Mouse (Mus musculus) granulocyte monocyte progenitor cell, adult 5-6 weeks (primary cell): ENCODE measurements around the gene Mast4. TPM values are rescaled to one million over a fixed set of nuclear protein-coding genes. Genes with fewer than 3 reads are reported as not detected.

Experiments used
- ATAC-seq: replicated peaks from 2 replicates; pipeline ENCODE4 v1.8.0; 2016; ENCODE audit warnings: mild to moderate bottlenecking, moderate TSS enrichment, inconsistent platforms; ENCODE audit not compliant: poor library complexity, severe bottlenecking
- total RNA-seq, 2 experiments: library from RNA; stranded (forward) in 1 of 2; stranded (reverse) in 1 of 2; fragments of 200-712, 200-1000 nt in 1 of 2; fragments of >200 nt in 1 of 2; fragmentation: Nextera tagmentation in 1 of 2; gene quantifications; 2 replicates each; pipeline ENCODE4 v1.2.3; 2014 to 2017

The Mast4 gene
- total RNA-seq, 2 experiments from 2014 or later: 0.88 to 8.0 TPM

DNA sequence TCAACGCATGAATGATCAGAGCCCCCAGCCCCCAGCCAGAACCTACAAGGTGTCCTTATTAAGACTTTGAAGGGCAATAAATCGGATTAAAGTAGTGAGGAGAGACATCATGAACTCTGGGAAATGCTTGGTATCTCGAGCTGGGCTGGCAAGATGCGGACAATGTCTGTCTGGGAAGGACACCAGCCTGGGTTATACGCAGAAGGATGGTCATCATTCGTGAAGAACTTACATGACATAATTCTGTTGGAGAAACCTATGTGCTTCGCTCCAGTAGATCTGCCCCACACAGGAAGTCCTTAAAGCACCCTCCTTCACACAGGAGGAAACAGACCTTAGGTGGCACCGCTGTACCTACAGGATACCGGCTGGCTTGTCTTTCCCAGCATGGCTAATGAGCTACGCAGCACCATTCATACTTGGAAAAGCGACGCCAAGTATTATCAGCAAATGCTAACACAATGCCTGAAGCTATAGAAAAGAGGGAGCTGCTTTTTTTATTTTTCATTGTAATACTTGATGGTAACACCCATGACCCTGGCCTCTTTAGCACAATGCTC, 456.5 kb downstream of the Mast4 start:
- ATAC-seq: no peak

DNA sequence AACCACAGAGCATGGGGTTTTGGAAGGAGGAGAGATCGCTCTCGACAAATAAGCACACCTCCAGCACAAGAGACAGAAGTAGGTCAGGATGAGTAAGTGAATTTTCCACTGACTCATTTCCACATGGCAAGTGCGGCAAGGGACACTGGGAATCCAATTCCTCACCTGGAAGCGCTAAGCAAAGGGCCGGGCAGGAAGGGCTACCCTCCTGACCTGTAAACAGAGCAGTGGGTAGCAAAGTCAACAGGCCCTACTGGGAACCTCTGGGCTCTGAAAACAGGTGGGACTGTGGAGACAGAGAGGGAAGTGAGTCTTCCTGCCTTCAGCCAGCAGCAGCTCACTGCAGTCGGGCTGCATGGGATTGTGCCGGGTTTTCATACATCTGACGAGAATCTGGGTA, 457.1 kb downstream of the Mast4 start:
- peak; percentile 40; the same call in 1 of the 2 replicates for ATAC-seq

DNA sequence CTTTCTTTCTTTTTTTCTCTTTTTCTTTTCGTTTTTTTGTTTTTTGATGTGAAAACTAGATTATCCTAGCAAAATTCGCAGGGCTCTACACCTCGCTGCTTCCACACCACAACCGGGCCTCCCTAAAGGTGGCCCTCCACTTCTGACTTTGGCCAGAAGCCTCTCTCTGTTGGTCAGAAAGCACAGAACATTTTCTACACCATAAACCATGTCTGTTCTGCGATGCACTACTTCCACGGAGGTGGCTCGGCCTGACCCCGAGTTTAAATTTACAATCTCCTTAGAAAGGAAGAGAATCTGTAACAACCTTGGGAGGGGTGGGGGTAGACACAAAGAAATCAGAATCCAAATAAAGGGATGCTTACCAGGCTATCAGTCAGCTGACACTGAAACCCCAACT, 458.8 kb downstream of the Mast4 start:
- no peak for ATAC-seq

DNA sequence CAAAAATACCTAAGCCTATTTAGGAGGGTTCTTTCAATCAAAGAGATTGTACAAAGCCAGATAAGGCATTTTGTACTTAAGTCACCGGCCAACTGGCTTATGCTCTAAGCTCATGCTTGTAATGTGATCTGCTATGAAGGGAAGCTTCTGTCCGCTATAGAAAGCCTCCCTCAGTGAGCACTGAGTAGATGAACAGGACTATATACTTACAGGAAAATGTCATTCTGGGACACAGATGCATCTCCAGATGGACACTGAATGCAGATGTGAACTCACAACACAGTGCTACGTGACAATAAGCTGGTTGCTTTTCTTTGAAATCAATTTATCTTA, 459.2 kb downstream of the Mast4 start:
- no peak for ATAC-seq

DNA sequence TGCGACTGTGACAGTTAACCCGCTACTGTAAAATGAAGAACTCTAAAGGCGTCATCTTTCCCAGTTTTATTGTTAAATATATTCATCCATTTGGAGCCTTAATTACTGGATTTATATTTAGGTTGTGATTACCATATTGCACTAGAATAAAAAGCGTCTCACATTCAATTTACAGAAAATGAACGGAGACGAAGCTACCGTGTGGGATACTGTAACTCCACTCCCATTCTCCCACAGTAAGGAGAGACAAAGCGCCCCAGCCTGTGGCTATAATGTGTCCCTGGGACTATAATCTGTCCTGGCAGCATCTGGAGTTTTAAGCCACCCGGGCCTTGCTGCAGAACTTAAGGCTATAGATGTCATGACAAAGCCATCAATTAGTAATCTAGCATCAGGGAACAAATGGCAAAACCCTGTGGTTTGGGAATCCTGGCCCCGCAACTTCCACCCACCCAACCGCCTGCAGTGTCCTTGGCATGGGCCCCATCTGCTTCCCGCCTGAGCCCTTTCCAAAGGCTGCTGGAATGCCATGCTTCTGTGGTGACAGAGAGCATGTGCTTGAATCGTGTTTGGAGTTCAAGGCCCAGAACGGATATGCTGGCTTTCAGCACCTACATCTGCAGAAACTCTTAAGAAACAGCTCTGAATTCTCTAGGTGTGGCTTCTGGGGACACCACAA, 459.7 kb downstream of the Mast4 start:
- no peak for ATAC-seq

DNA sequence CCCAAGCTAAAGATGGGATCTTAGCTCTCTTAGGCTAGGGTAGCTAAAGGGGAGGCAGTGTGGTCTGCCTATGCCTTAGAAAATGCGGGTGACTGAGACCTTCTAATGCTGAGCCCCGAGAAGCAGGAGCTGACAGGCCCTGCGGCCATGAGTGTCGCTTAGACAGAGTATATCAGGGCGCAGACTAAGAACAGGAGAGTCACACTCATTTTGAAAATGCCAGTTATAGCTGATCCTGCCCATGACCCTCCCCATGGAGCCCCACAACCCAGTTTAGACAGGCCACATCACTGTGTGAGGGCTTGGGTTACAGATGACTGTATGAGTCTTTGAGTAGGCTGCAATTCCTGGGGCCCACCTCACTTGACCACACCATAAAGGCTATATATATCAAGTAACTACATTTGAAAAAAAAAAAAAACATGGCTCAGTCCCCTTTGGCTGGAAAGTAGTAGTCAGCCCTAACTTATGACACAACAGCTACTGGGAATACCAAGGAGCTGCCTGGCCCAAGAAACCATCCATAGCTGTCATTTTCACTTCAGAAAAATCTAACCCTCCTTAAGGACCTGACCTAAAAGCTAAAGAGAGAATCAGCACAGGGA, 460.8 kb downstream of the Mast4 start:
- no peak for ATAC-seq

DNA sequence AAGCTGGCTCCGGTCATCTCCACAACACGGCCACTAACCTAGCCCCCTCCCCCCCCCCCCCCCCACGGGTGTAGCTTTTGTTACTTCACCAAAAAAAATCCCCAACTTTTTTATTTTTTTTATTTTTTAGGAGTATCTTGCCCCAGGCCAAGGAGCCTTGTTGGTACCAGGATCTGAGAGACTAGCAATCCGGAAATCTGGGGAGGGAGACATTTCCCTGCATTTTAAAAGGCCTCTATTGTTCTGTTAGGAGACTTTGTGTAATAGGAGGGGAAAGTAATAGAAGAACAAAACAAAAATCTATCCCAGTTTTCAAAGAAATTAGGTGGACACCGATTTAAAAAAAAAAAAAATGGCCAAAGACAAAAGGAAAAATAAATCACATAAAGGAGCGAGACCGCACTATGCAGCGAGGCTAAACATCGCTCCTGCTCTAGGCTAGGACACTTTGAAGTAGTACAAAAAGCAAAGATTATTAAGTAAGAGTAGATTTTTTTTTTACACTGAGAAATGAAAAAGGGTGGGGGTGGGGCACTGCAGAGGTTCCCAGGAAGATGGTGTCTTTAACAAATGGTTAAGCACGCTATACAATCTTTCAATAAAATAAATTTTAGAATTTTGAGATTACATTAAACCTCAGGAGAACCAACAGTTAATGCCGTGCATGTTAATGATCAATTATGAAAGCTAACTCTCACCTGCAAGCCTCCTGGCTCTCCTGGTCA, 462.8 kb downstream of the Mast4 start:
- ATAC-seq: no peak

DNA sequence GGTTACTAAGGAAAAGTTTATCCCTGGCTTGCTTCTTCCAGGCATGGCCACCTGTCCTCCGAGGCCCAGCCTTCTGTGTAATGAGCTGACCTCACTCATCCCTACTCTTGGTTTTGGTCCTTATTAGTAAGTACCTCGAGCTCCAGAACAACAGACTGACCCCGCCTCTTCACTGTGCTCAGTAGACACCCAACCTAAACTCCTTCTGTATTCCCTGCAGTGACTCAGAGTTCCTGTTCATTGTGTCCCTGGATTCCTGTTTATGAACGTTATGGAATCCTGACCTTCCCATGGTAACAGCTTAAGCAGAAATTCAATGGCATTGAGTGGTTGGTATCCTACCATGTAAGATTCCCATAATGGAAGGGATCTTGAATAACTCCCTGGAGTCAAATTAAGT, 464.8 kb downstream of the Mast4 start:
- no peak for ATAC-seq

DNA sequence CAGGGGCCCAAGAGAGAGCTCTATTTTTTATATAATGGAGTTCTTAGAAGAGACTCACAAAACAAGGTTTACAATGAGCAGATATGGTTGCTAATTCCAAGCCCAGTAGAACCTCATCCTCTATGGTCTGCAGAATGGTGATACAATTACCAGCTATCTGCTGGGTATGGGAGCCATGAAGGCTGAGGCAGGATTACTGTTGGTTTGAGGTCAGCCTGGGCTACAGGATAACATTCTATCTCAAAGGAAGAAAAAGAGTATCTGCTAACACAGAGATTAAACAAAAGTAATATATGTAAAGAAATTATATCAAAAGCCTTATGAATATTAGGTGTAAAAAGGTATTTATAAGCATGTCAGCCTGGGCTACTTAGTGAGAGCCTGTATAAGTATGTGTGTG, 467.5 kb downstream of the Mast4 start:
- ATAC-seq: no peak

DNA sequence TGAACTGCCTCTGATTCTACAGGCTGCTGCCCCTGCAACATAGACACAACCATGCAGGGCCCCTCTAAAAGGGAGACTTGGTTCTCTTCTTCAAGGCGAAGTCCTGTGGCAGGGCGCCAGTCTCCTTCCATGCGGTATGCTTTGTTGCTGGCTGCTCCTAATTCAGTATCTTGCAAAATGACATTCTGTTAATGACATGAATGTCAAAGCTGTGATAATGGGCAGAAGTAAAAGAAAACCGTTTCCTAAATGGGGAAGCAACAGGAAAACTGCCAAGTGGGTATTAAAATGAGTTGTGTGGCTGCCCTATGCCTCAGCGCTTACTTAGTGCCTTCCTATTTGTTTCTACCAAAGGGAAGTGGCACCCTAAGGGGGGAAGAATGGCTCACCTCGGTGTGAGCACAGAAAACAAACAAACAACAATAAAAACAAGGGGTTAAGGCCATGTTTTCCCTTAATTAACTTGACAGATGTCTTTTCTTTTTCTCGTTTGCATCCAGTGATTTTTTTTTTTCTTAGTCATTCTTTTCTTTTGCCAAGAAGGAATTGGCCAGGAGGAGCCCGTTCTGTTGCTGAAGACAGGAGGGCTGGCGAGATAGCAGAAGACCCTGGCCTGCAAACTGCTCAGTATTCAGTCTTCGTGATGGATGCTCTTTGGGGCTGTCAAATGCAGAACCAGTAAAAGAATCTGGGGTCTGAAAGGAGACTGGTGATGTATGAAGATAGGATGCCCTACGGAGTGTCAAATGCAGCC, 468.1 kb downstream of the Mast4 start:
- peak; percentile 86 for ATAC-seq

DNA sequence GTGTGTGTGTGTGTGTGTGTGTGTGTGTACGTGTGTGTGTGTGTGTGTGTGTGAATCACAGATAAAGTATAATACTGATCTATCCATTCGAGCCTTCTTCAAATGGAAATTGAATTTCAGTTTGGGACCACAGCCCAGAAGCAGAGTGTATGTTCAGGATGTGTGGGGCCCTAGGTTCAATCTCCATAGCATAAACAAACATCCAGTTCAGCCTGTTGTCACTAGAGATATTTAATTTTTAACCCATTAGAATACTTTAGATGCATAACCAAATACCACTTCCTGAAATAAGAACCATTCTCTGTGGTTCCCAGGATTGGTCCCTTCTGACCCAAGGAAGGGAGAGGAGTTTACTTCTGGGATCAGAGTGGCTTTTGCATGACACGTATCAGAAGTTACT, 468.8 kb downstream of the Mast4 start:
- ATAC-seq: peak; percentile 19

DNA sequence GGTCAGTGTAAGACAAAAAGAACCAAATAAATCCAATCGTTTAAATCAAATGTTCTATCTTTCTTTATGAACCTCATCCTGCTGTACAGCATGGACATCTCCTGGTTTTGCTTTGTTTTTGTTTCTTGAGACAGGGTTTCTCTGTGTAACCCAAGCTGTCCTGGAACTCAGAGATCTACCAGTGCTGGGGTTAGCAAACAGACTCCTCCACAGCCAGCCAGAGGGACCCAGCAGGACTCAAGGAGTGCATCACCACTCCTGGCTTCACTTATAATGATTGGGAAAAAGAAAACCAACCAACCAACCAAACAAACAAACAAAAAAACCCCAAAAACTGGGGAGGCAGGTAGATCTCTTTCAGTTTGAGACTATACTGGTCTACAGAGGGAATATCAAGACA, 469.5 kb downstream of the Mast4 start:
- no peak for ATAC-seq

DNA sequence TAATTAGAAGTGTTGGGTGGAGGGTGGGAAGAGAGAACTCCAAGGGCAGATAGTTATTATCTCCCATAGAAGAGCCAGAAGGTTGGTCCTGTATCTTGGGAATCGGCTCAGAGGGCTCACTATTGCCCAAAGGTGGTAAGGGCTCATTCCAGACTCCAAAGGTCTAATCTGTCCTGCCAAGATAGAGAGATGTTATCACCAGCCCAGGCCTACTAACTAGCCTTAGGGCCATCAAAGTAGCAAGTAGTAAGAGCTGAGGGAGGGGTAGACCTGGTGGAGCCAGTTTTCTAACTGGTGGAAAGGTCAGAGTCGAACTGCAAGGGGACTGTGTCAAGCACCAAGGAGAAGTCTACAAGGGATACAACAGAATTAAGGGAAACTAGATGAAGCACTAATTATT, 470.2 kb downstream of the Mast4 start:
- ATAC-seq: no peak

DNA sequence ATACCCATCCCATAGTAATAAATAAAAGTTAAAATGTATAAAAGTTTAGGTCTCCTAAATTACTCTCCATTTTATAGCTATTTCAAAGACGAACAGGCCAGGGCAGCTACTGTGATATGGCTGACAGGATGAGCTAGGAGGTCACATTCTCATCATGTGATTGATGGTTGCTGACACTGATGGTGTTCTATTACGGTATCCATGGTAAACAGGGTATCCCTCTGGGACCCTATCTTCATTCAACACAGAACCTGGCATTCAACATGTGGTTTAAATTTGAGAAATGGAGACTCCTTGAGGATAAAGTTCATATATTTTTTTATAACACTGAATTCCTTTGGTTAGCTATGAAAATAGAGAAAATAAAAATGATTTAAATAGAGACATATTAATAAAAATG, 471.3 kb downstream of the Mast4 start:
- no peak for ATAC-seq

DNA sequence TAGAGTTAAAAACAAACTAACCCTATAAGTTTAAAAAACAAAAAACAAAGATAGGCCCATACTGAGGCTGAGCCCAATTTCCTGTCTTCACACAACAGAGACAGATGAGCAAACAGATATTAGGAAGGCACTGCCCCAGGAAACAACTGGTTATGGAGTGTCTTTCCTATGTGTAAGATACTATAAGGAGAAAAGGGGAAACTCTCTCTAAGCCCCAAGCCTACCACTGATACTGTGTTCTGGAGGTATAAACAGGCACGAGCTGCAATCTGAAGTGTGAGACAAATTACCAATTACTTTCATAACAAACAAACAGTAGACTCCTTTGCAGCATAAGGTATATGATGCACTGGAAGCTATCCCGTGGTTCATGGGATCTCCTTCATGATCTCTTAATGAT, 471.9 kb downstream of the Mast4 start:
- ATAC-seq: peak; percentile 52

DNA sequence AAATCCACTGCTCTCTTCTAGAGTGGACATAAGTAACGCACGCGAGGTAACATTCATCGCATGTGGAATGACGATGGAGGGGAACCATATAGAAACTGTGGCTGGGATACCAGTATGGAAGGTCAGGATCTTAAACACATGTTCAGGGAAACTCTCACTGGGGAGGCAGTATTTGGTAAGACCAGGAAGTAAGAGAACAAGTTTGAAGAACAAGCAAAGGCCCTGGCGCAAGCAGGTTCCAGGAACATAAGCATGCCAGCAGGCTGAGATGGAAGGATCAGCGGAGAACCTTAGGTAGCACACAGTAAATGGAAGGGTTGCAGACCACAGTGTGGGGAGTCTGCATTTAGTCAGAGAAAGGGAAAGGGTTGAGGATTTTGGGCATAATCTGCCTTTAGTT, 473.6 kb downstream of the Mast4 start:
- ATAC-seq: peak; percentile 23

DNA sequence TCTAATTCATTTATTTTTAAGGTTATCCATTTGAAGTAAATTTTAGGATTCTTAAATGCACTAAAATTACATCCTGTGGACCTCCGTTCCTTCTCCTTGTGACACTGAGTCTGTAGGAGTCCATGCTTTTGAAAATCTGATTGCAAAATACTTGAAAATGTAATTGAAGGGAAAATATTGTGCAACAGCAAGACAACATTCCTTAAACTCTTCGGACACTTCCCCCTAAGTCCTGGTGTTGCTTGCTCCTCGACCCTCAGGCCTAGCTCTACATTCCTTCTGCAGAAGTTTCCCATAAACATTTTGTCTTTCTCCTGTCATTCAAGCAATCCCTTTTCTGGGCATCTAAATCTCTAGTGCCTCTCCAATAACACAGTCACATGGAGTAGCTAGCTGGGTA, 474.2 kb downstream of the Mast4 start:
- peak; percentile 61 for ATAC-seq

DNA sequence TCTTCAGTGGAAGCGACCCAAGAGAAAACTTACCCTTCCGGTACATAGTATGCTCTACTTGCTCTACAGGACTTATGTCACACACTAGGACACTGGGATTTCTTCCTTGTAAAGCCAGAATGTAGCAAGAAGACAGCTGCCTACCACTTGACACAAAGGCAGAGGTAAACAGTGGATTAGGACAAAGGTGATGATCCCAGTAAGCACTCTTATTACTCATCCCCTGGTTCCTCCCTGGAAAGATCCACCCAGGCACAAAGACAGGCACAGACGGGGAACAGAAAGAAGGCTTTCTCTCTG, 476.8 kb downstream of the Mast4 start:
- no peak for ATAC-seq

DNA sequence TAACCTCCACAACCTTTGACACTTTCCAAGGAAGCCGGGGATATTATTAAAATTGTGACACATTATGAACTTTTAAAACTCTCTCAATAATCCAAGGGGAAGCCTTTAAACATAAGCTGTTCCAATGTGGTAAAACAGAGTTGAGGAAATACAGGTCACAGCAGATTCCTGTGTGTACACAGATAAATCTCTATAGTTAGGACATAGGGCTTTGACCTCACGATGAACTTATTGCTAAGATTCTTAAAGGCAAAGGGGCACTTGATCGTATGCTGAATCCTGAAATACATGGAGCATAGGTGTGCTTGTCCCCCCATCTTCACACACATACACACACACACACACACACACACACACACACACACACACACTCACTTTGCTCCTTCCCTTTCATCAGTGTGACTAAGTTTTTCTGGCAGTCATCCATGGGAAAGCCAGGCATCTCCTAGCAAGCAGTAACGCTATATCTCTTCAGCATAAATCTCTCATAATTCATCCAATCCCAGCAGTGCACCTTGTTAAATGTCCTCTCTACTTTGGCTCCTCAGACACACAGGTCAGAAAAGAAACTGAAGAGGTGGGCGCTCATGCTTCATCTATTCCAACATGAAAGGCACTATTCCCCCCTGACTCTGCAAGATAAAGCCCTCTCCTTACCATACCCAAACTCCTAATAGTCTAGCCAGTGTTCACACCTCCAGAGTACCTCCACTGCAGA, 477.3 kb downstream of the Mast4 start:
- ATAC-seq: no peak

DNA sequence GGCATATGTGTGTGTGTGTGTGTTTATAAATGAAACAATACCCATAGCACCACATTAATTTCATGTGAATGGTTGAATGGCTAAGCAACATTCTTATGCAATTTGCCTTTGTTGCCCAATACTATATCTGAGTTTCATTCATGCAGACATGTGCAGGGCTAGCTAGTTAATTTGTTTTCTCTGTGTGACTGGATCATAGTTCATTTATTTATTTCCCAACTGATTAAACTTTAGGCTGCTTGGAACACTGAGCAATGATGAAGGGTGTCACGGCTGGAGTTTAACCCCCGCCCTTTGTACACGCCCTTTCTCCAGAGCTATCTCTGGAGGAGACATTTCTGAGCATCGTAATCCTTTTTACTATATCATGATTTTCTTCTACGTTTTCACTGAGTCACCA, 481.4 kb downstream of the Mast4 start:
- peak; percentile 75 for ATAC-seq
